Mouse (Mus musculus) forebrain, embryonic 12.5 days (tissue): ENCODE results near the gene Efs. TPM values are rescaled to one million over a fixed set of nuclear protein-coding genes. Genes with fewer than 3 reads are reported as not detected.

Source experiments
- ATAC-seq: fragments of 200-750 bp; cut with Nextera tagmentation; 2 replicates; pipeline ENCODE4 v1.8.0; 2017; ENCODE audit warnings: moderate TSS enrichment; ENCODE audit not compliant: low FRiP score
- H3K27ac ChIP-seq: fragments of 300-500 bp; sonication (generic); 2 replicates; pipeline ENCODE4 v1.5.1; 2016; ENCODE audit warnings: mild to moderate bottlenecking
- H3K27me3 ChIP-seq: fragments of 300-500 bp; sonication (generic); 2 replicates; pipeline ENCODE4 v1.6.1; 2016; ENCODE audit warnings: mild to moderate bottlenecking
- H3K36me3 ChIP-seq: fragments of 300-500 bp; sonication (generic); replicated peaks from 2 replicates; pipeline ENCODE4 v1.6.1; 2016; ENCODE audit warnings: mild to moderate bottlenecking
- H3K4me1 ChIP-seq: fragments of 300-500 bp; sonication (generic); 2 replicates; pipeline ENCODE4 v1.6.1; 2016
- H3K4me2 ChIP-seq: fragments of 300-500 bp; sonication (generic); 2 replicates; pipeline ENCODE4 v1.6.1; 2016; ENCODE audit warnings: mild to moderate bottlenecking, moderate library complexity
- H3K4me3 ChIP-seq: fragments of 300-500 bp; sonication (generic); replicated peaks from 2 replicates; pipeline ENCODE4 v1.5.1; 2016; ENCODE audit warnings: mild to moderate bottlenecking
- H3K9ac ChIP-seq: fragments of 300-500 bp; sonication (generic); 2 replicates; pipeline ENCODE4 v1.6.1; 2016; ENCODE audit warnings: mild to moderate bottlenecking
- H3K9me3 ChIP-seq: fragments of 300-500 bp; sonication (generic); 2 replicates; pipeline ENCODE4 v1.6.1; 2016
- WGBS: fragments of 180-500 bp; shearing (Covaris S2); methylation state at CpG from one replicate; pipeline ENCODE4 v1.1.7; 2016; 5-methylcytosine and 5-hydroxymethylcytosine counted together
- polyA plus RNA-seq: library from polyadenylated mRNA; unstranded; fragments of >200 nt; fragmentation: Nextera tagmentation; extraction: Ambion mirVana; gene quantifications from 2 replicates; pipeline ENCODE4 v1.2.1, GENCODE M21; 2016

Efs gene
- polyA plus RNA-seq, 1 experiment from 2014 or later: 36.8 TPM

- no peaks in the 10 kb centered on the region for H3K4me1 ChIP-seq
- ATAC-seq: no peak
- no peak overlapping the region for H3K9ac ChIP-seq
- H3K4me2 ChIP-seq: no peak overlapping the region
- H3K9me3 ChIP-seq: no peaks in the 10 kb centered on the region
- no peak overlapping the region for H3K4me3 ChIP-seq
- H3K27me3 ChIP-seq: no peaks in the 10 kb centered on the region
- no peaks in the 10 kb centered on the region for H3K36me3 ChIP-seq
- H3K27ac ChIP-seq: no peak overlapping the region
- 88% methylated on average over 19 of the region's 19 CpGs for WGBS
Observed at GRCm38 (mm10) chr14:54945975-54946704, 20.2 kb upstream of the Efs start.

GRCm38 (mm10) chr14:54944939-54945338 is 19.0 kb upstream of the Efs start:
- no peak overlapping the region for H3K4me2 ChIP-seq
- H3K4me3 ChIP-seq: no peak overlapping the region
- no peak for ATAC-seq
- H3K4me1 ChIP-seq: no peaks in the 10 kb centered on the region
- no peaks in the 10 kb centered on the region for H3K27me3 ChIP-seq
- 70% methylated on average over 2 of the region's 2 CpGs for WGBS
- H3K36me3 ChIP-seq: no peaks in the 10 kb centered on the region
- H3K9me3 ChIP-seq: no peaks in the 10 kb centered on the region
- no peak overlapping the region for H3K27ac ChIP-seq
- no peak overlapping the region for H3K9ac ChIP-seq

GRCm38 (mm10) chr14:54943971-54944370 is 18.0 kb upstream of the Efs start:
- Histone ChIP-seq H3K4me2 (no peak overlapping the region), H3K27ac (no peak overlapping the region), H3K4me1 (no peaks in the 10 kb centered on the region), H3K9ac (no peak overlapping the region), H3K4me3 (no peak overlapping the region), H3K27me3 (no peaks in the 10 kb centered on the region), H3K36me3 (no peaks in the 10 kb centered on the region), H3K9me3 (no peaks in the 10 kb centered on the region)
- ATAC-seq: no peak
- 96% methylated on average over 7 of the region's 7 CpGs for WGBS

- no peak overlapping the region for H3K4me2 ChIP-seq
- no peak overlapping the region for H3K27ac ChIP-seq
- ATAC-seq: no peak
- WGBS: 93% methylated on average over 8 of the region's 8 CpGs
- H3K27me3 ChIP-seq: no peaks in the 10 kb centered on the region
- no peaks in the 10 kb centered on the region for H3K4me1 ChIP-seq
- H3K9ac ChIP-seq: no peak overlapping the region
- H3K9me3 ChIP-seq: no peaks in the 10 kb centered on the region
- no peaks in the 10 kb centered on the region for H3K36me3 ChIP-seq
- H3K4me3 ChIP-seq: no peak overlapping the region
Observed at GRCm38 (mm10) chr14:54942479-54942878, 16.6 kb upstream of the Efs start.

- no peak overlapping the region for H3K27ac ChIP-seq
- no peaks in the 10 kb centered on the region for H3K9me3 ChIP-seq
- no peak overlapping the region for H3K4me2 ChIP-seq
- 65% methylated on average over 13 of the region's 13 CpGs for WGBS
- H3K27me3 ChIP-seq: no peaks in the 10 kb centered on the region
- H3K36me3 ChIP-seq: no peaks in the 10 kb centered on the region
- no peak overlapping the region for H3K4me3 ChIP-seq
- ATAC-seq: no peak
- no peaks in the 10 kb centered on the region; the same call in 1 of the 2 replicates for H3K4me1 ChIP-seq
- H3K9ac ChIP-seq: no peak overlapping the region
Observed at GRCm38 (mm10) chr14:54941024-54941978, 15.4 kb upstream of the Efs start.

- no peak for ATAC-seq
- Histone ChIP-seq H3K9ac (no peak overlapping the region), H3K4me3 (no peak overlapping the region), H3K27me3 (no peaks in the 10 kb centered on the region), H3K4me2 (no peak overlapping the region), H3K27ac (no peak overlapping the region), H3K9me3 (no peaks in the 10 kb centered on the region), H3K36me3 (no peaks in the 10 kb centered on the region), H3K4me1 (no peaks in the 10 kb centered on the region; the same call in 1 of the 2 replicates)
- WGBS: 87% methylated on average over 3 of the region's 3 CpGs
Observed at GRCm38 (mm10) chr14:54940176-54940530, 14.2 kb upstream of the Efs start.

- no peak overlapping the region for H3K4me3 ChIP-seq
- no peaks in the 10 kb centered on the region for H3K9me3 ChIP-seq
- WGBS: 51% methylated on average over 12 of the region's 12 CpGs
- no peak overlapping the region for H3K27ac ChIP-seq
- no peak for ATAC-seq
- H3K36me3 ChIP-seq: no peaks in the 10 kb centered on the region
- H3K4me1 ChIP-seq: no peaks in the 10 kb centered on the region; the same call in 1 of the 2 replicates
- H3K9ac ChIP-seq: no peak overlapping the region
- no peaks in the 10 kb centered on the region for H3K27me3 ChIP-seq
- no peak overlapping the region for H3K4me2 ChIP-seq
Observed at GRCm38 (mm10) chr14:54939434-54940175, 13.7 kb upstream of the Efs start.

GRCm38 (mm10) chr14:54938431-54939219 is 12.7 kb upstream of the Efs start:
- Histone ChIP-seq H3K4me1 (no peaks in the 10 kb centered on the region; the same call in 1 of the 2 replicates), H3K27me3 (no peaks in the 10 kb centered on the region), H3K4me3 (no peak overlapping the region), H3K27ac (no peak overlapping the region), H3K36me3 (no peaks in the 10 kb centered on the region), H3K9ac (no peak overlapping the region), H3K9me3 (no peaks in the 10 kb centered on the region), H3K4me2 (no peak overlapping the region)
- ATAC-seq: no peak
- 83% methylated on average over 15 of the region's 15 CpGs for WGBS

- no peak overlapping the region for H3K4me2 ChIP-seq
- peaks cover 4% of the 10 kb centered on the region; the same call in 1 of the 2 replicates for H3K4me1 ChIP-seq
- no peaks in the 10 kb centered on the region for H3K36me3 ChIP-seq
- no peak for ATAC-seq
- H3K4me3 ChIP-seq: no peak overlapping the region
- H3K27me3 ChIP-seq: no peaks in the 10 kb centered on the region
- 91% methylated on average over 16 of the region's 16 CpGs for WGBS
- H3K9me3 ChIP-seq: no peaks in the 10 kb centered on the region
- no peak overlapping the region for H3K27ac ChIP-seq
- no peak overlapping the region for H3K9ac ChIP-seq
Observed at GRCm38 (mm10) chr14:54937361-54938182, 11.6 kb upstream of the Efs start.

GRCm38 (mm10) chr14:54936831-54937160 is 10.9 kb upstream of the Efs start:
- Histone ChIP-seq H3K4me2 (no peak overlapping the region), H3K9me3 (no peaks in the 10 kb centered on the region), H3K9ac (no peak overlapping the region), H3K27ac (no peak overlapping the region), H3K36me3 (no peaks in the 10 kb centered on the region), H3K4me3 (no peak overlapping the region), H3K4me1 (peaks cover 5% of the 10 kb centered on the region; the same call in 1 of the 2 replicates), H3K27me3 (no peaks in the 10 kb centered on the region)
- WGBS: 64% methylated on average over 6 of the region's 6 CpGs
- no peak for ATAC-seq
